Mouse (Mus musculus) heart, embryonic 15.5 days (tissue): Measurements from ENCODE around the gene Clhc1. TPM values are rescaled to one million over a fixed set of nuclear protein-coding genes. Genes with fewer than 3 reads are reported as not detected.

Experiments used
- ATAC-seq: fragments of 200-750 bp; cut with Nextera tagmentation; replicated peaks from 2 replicates; pipeline ENCODE4 v1.8.0; 2017; ENCODE audit warnings: low read depth, moderate TSS enrichment; ENCODE audit not compliant: insufficient number of reproducible peaks, insufficient read depth, low FRiP score
- H3K27ac ChIP-seq: fragments of 300-500 bp; sonication (generic); 2 replicates; pipeline ENCODE4 v1.5.1; 2015; ENCODE audit warnings: mild to moderate bottlenecking, inconsistent platforms
- H3K27me3 ChIP-seq: fragments of 300-500 bp; sonication (generic); 2 replicates; pipeline ENCODE4 v1.6.1; 2015; ENCODE audit warnings: inconsistent platforms
- H3K36me3 ChIP-seq: fragments of 300-500 bp; sonication (generic); 2 replicates; pipeline ENCODE4 v1.6.1; 2015; ENCODE audit warnings: mild to moderate bottlenecking, inconsistent platforms
- H3K4me1 ChIP-seq: fragments of 300-500 bp; sonication (generic); replicated peaks from 2 replicates; pipeline ENCODE4 v1.6.1; 2015; ENCODE audit warnings: inconsistent platforms
- H3K4me2 ChIP-seq: fragments of 300-500 bp; sonication (generic); 2 replicates; pipeline ENCODE4 v1.6.1; 2015; ENCODE audit warnings: inconsistent platforms, mild to moderate bottlenecking, moderate library complexity
- H3K4me3 ChIP-seq: fragments of 300-500 bp; sonication (generic); 2 replicates; pipeline ENCODE4 v1.5.1; 2015; ENCODE audit warnings: mild to moderate bottlenecking, inconsistent platforms
- H3K9ac ChIP-seq: fragments of 300-500 bp; sonication (generic); 2 replicates; pipeline ENCODE4 v1.6.1; 2015; ENCODE audit warnings: mild to moderate bottlenecking, inconsistent platforms
- H3K9me3 ChIP-seq: fragments of 300-500 bp; sonication (generic); replicated peaks from 2 replicates; pipeline ENCODE4 v1.6.1; 2016; ENCODE audit warnings: inconsistent platforms
- WGBS: fragments of 180-500 bp; shearing (Covaris S2); methylation state at CpG from one replicate; pipeline ENCODE4 v1.1.7; 2015; ENCODE audit warnings: mixed read lengths; 5-methylcytosine and 5-hydroxymethylcytosine counted together
- polyA plus RNA-seq: library from polyadenylated mRNA; unstranded; fragments of >200 nt; fragmentation: Nextera tagmentation; extraction: Ambion mirVana; gene quantifications from 2 replicates; pipeline ENCODE4 v1.2.1, GENCODE M21; 2015

Gene Clhc1
- polyA plus RNA-seq, 1 experiment from 2014 or later: 0.24 TPM

GRCm38 (mm10) chr11:29572656-29573055 is 24.9 kb downstream of the Clhc1 start:
- no peak for ATAC-seq
- Histone ChIP-seq H3K27ac (no peak overlapping the region), H3K4me3 (no peak overlapping the region), H3K9me3 (no peaks in the 10 kb centered on the region), H3K4me1 (no peaks in the 10 kb centered on the region), H3K4me2 (no peak overlapping the region), H3K36me3 (no peaks in the 10 kb centered on the region), H3K27me3 (no peaks in the 10 kb centered on the region), H3K9ac (no peak overlapping the region)
- 73% methylated on average over 2 of the region's 2 CpGs for WGBS

- no peaks in the 10 kb centered on the region for H3K36me3 ChIP-seq
- no peak overlapping the region for H3K4me3 ChIP-seq
- H3K9me3 ChIP-seq: no peaks in the 10 kb centered on the region
- no peak overlapping the region for H3K9ac ChIP-seq
- ATAC-seq: no peak
- H3K27ac ChIP-seq: no peak overlapping the region
- H3K4me2 ChIP-seq: no peak overlapping the region
- no peaks in the 10 kb centered on the region for H3K27me3 ChIP-seq
- H3K4me1 ChIP-seq: no peaks in the 10 kb centered on the region
These were observed 31.9 kb downstream of the Clhc1 start for GRCm38 (mm10) chr11:29579610-29580009.

- Histone ChIP-seq H3K27me3 (no peaks in the 10 kb centered on the region), H3K36me3 (no peaks in the 10 kb centered on the region), H3K27ac (no peak overlapping the region), H3K4me3 (no peak overlapping the region), H3K9ac (no peak overlapping the region), H3K4me1 (no peaks in the 10 kb centered on the region), H3K4me2 (no peak overlapping the region), H3K9me3 (no peaks in the 10 kb centered on the region)
- ATAC-seq: no peak
These were observed 47.5 kb downstream of the Clhc1 start for GRCm38 (mm10) chr11:29595217-29595616.

- Histone ChIP-seq H3K9me3 (no peaks in the 10 kb centered on the region), H3K4me1 (no peaks in the 10 kb centered on the region), H3K36me3 (no peaks in the 10 kb centered on the region), H3K4me3 (no peak overlapping the region), H3K4me2 (no peak overlapping the region), H3K27me3 (no peaks in the 10 kb centered on the region), H3K27ac (no peak overlapping the region), H3K9ac (no peak overlapping the region)
- no peak for ATAC-seq
These were observed 49.4 kb downstream of the Clhc1 start for GRCm38 (mm10) chr11:29597159-29597558.

- Histone ChIP-seq H3K4me1 (no peaks in the 10 kb centered on the region), H3K4me3 (no peak overlapping the region), H3K36me3 (no peaks in the 10 kb centered on the region), H3K27ac (no peak overlapping the region), H3K4me2 (no peak overlapping the region), H3K27me3 (no peaks in the 10 kb centered on the region), H3K9ac (no peak overlapping the region), H3K9me3 (no peaks in the 10 kb centered on the region)
- ATAC-seq: no peak
These were observed 51.2 kb downstream of the Clhc1 start for GRCm38 (mm10) chr11:29599000-29599399.

GRCm38 (mm10) chr11:29603581-29603980 is 55.8 kb downstream of the Clhc1 start:
- 64% methylated on average over 2 of the region's 2 CpGs for WGBS
- H3K4me1 ChIP-seq: no peaks in the 10 kb centered on the region

GRCm38 (mm10) chr11:29607465-29607990 is 59.8 kb downstream of the Clhc1 start:
- no peaks in the 10 kb centered on the region for H3K9me3 ChIP-seq
- H3K36me3 ChIP-seq: no peaks in the 10 kb centered on the region
- no peak overlapping the region for H3K9ac ChIP-seq
- no peak overlapping the region for H3K4me3 ChIP-seq
- ATAC-seq: no peak
- H3K27ac ChIP-seq: no peak overlapping the region
- H3K4me2 ChIP-seq: no peak overlapping the region
- peaks cover 10% of the 10 kb centered on the region for H3K4me1 ChIP-seq
- H3K27me3 ChIP-seq: no peaks in the 10 kb centered on the region
- 81% methylated on average over 2 of the region's 2 CpGs for WGBS

More at GRCm38 (mm10) chr11:29603581-29603980, 55.8 kb downstream of the Clhc1 start:
- H3K27ac ChIP-seq: no peak overlapping the region
- no peaks in the 10 kb centered on the region for H3K27me3 ChIP-seq
- no peak overlapping the region for H3K4me3 ChIP-seq
- H3K4me2 ChIP-seq: no peak overlapping the region
- H3K9ac ChIP-seq: no peak overlapping the region
- no peaks in the 10 kb centered on the region for H3K36me3 ChIP-seq
- ATAC-seq: no peak
- no peaks in the 10 kb centered on the region for H3K9me3 ChIP-seq

- Histone ChIP-seq H3K9ac (no peak overlapping the region), H3K27ac (no peak overlapping the region), H3K36me3 (no peaks in the 10 kb centered on the region), H3K27me3 (no peaks in the 10 kb centered on the region), H3K9me3 (no peaks in the 10 kb centered on the region), H3K4me2 (no peak overlapping the region), H3K4me1 (peaks cover 10% of the 10 kb centered on the region), H3K4me3 (no peak overlapping the region)
- ATAC-seq: no peak
- WGBS: 67% methylated on average over 5 of the region's 5 CpGs
These were observed 62.2 kb downstream of the Clhc1 start for GRCm38 (mm10) chr11:29609756-29610468.

- Histone ChIP-seq H3K4me3 (no peak overlapping the region), H3K9me3 (no peaks in the 10 kb centered on the region), H3K9ac (no peak overlapping the region), H3K4me1 (peaks cover 10% of the 10 kb centered on the region), H3K27ac (no peak overlapping the region), H3K36me3 (no peaks in the 10 kb centered on the region), H3K4me2 (no peak overlapping the region), H3K27me3 (no peaks in the 10 kb centered on the region)
- no peak for ATAC-seq
These were observed 64.3 kb downstream of the Clhc1 start for GRCm38 (mm10) chr11:29612007-29612406.

- no peak overlapping the region for H3K4me3 ChIP-seq
- no peak overlapping the region for H3K4me2 ChIP-seq
- no peak overlapping the region for H3K27ac ChIP-seq
- no peaks in the 10 kb centered on the region for H3K9me3 ChIP-seq
- H3K36me3 ChIP-seq: no peaks in the 10 kb centered on the region
- ATAC-seq: no peak
- no peak overlapping the region for H3K9ac ChIP-seq
- H3K27me3 ChIP-seq: no peaks in the 10 kb centered on the region
- peaks cover 10% of the 10 kb centered on the region for H3K4me1 ChIP-seq
- WGBS: 85% methylated on average over 4 of the region's 4 CpGs
These were observed 65.5 kb downstream of the Clhc1 start for GRCm38 (mm10) chr11:29613185-29613735.

GRCm38 (mm10) chr11:29614217-29614924 is 66.6 kb downstream of the Clhc1 start:
- Histone ChIP-seq H3K9me3 (no peaks in the 10 kb centered on the region), H3K4me1 (peaks cover 10% of the 10 kb centered on the region), H3K4me2 (no peak overlapping the region), H3K27me3 (no peaks in the 10 kb centered on the region), H3K4me3 (no peak overlapping the region), H3K9ac (no peak overlapping the region), H3K36me3 (no peaks in the 10 kb centered on the region), H3K27ac (no peak overlapping the region)
- WGBS: 77% methylated on average over 6 of the region's 6 CpGs
- ATAC-seq: no peak
